Mouse (Mus musculus) v-Abl transformed pro-B cells (cell line): ENCODE results near the gene Adam1a.
"Not testable (repeated sequence)": the region's sequence is repeated elsewhere in the genome, so short reads cannot be mapped to it uniquely, and the experiment has no call there.

Experiments used
- in situ Hi-C, 2 experiments: fragments of 400-800 bp; cut with MboI; formaldehyde crosslinking; loops; one replicate each; pipeline ENCODE4 v1.15.1; 2025; ENCODE audit not compliant: unreplicated experiment in 2 of 2

Gene Adam1a

DNA sequence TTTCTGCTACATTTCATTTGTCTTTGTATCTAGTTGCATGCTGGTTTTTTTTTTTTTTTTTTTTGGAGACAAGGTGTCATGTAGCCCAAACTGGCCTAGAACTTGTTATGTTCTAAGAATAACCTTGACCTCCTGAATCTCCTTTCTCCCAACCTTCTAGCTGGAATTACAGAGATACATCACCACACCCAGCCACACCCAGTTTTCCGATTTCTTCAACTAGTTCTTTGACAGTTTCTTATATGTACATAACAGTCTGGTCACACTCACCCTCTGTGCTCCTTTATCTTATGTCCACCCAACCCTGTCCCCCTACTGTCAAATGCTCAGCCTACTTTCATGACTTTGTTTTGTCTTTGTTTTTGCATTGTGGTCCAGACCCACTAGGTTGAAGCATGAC, 38.4 kb downstream of the Adam1a start:
- in situ Hi-C loops: no loop called here

DNA sequence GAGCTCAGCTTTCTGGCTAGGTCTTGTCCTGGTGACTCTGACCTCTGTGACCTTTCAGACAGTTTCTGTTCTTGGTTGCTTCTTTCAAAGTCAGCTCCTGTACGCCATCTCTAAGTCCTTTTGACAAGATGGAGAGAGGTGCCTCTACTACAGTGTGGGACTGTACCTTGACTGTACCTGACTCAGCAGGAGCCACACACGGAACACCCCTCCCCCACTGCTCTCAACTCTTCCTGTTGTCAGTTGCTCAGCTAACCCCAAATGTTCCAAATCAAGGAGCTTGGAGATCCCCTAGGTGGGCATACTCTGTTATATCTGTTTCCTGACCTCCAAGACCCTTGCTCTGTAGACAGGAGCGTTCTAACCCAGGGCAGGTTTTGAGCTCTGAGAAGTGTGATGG, 42.1 kb downstream of the Adam1a start, which contains the start of gene Adam1b:
Gene Adam1b (minus strand): TSS at position 205 of the 400 bp plus-strand sequence.
- in situ Hi-C loops: no loop called here

DNA sequence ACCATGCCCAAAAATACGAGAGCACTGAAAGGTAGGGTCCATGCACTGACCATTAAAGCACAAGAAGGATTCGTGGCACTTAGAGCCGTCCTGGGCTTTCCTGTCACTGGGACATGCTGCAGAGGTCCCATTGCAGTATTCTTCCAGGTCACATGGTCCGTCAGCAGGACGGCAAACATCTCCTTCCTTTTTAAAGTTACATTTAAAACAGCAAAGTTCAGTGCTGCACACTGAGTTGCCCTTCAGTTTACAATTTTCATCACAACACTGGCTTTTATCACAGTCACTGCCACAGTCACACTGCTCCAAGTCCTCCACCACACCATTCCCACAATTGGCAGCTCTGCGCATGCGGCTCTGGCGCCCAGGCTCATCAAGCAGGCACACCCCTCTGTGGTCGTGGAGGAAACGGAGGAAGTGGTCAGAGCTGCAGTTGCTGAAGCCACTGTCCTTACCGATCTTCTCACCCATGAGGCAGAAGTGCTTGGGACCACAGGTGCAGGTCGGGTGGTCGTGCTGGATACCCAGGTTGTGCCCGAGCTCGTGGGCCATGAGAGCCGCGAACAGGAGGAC, 43.8 kb downstream of the Adam1a start:
- in situ Hi-C loops: not testable (repeated sequence)

DNA sequence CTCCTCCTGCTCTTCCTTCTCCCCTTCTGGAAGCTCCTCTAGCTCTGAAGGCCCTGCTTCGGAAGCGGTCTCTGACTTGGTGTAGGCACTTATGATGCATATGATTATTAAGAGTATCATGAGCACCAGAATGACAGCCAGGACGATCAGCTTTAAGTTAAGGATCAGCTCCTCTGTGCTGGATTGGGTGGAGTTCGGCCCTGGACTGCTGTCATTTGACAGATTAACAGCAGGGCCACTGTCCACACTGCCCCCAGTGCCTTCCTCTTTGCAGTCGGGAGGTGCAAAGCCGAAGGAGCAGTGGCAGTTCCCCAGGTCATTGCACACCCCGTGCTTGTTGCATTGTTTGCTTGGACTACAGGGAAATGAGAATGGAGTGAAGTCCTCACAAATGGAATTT, 44.6 kb downstream of the Adam1a start:
- in situ Hi-C loops: no loop called here

DNA sequence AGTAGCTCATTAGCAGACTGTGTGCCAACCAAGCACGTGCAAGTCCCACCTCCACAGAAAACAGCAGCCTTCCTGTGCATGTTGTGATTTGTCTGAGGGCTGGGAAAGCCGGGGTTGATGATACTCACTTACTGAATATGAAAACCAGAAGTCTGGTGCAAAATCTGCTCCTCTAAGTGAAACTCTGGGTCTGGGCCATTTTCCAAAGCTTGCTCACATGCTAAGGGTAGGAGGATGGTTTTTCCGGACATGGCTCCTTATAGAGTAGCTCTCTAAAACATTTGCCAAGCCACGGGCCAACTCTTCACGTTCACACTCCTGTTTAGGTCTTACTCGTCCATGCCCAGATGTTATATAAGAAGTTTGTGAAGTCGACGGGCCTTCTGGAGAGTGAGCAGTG, 52.0 kb downstream of the Adam1a start:
- in situ Hi-C loops: loop anchor here in 1 of 2 experiments (25.0 kb wide), 1 partner anchor 569 kb away; the partner anchor contains the start of gene Cux2

DNA sequence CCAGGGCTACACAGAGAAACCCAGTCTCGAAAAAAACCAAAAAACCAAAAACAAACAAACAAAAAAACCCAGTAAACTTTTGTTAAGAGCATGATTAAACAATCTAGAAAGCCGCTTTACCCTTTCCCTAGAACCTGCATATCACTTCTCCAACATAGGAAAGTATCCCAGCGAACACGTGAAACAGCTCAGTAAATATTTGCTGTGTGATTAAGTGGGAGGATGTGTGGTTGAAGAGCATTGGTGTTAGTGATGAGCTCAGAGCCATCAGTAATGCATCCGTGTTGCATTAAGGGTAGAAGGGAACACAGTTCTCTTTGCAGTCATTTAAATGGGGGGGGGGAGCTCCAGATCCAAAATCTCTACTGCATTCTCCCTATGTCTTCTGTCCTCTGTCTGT, 60.5 kb downstream of the Adam1a start:
- in situ Hi-C loops: loop anchor here in 1 of 2 experiments (25.0 kb wide), 1 partner anchor 578 kb away; the partner anchor contains the start of gene Cux2

DNA sequence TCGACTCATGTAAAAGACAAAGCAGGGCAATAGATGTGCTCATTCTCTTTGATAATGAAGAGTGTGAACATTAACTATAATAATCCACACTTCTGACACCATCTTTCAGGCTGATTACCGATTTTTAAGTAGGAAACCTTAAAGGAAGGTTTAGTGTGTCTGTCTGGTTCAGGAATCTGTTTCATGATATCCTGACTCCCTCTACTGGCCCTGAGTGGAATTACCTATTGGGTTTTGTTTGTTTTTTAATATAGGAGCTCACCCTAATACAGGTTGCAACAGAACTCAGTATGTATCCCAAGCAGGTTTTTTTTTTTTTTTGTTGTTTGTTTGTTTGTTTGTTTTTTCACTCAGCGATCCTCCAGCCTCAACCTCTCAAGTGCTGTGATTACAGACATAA, 67.6 kb downstream of the Adam1a start:
- in situ Hi-C loops: loop anchor here (5.0 to 25.0 kb wide), 3 partner anchors 35 to 585 kb away; partner anchors contain the start of genes Cux2 (in 1 of the 2) and Rpl6 (in 1 of the 2)

DNA sequence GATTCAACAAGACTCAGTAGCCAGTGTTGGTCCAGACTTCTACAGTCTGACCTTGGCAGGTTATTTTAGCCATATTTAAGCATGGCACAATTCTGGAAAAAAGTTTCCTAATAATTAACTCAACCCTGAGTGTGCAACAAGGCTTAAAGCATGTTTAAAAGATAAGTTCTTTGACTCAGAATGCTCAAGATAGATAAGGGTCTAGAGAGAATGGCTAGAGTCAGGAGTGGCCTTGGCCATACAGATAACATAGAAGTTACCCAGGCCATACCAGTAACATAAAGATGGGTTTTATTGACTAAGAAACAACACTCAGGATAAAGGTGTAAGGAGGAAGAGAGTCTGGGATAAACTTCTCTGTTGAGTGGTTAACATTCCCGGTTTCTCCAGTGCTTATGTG, 69.2 kb downstream of the Adam1a start:
- in situ Hi-C loops: loop anchor here (5.0 to 25.0 kb wide), 3 partner anchors 34 to 586 kb away; partner anchors contain the start of genes Cux2 (in 1 of the 2) and Rpl6 (in 1 of the 2)

DNA sequence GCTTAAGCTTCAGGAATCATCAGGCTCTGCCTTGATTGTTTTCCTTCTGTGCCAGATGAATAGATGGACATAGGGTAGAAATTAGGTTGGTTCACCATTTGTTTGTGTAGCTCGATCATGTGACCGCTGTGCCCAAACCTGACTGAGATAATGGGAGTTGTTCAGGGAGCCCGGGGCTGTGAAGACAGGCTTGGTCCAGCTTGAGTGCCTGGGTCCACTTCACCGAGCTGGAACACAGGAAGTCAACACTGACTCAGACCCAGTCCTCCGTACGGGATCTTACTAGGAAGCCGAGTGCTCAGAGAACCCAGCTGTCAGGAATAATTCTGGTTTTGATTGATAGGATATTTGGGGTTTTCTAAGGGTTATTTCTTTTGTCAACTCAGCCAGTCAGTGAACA, 70.7 kb downstream of the Adam1a start:
- in situ Hi-C loops: loop anchor here (5.0 to 25.0 kb wide), 3 partner anchors 32 to 588 kb away; partner anchors contain the start of genes Cux2 (in 1 of the 2) and Rpl6 (in 1 of the 2)

DNA sequence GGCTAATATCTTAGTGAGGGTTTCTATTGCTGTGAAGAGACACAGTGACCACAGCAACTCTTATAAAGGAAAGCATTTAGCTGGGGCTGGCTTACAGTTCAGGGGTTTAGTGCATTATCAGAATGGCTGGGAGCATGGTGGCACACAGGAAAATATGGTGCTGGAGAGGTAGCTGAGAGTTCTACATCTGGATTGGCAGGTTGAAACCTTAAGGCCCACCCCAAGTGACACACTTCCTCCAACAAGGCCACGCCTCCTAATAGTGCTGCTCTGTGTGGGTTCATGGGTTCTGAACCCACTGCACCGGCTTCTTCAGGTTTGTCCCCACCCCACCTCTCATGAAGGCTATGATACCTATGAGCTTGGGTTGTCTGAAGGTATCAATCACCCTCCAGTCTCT, 72.9 kb downstream of the Adam1a start:
- in situ Hi-C loops: loop anchor here in 1 of 2 experiments (10.0 kb wide), 1 partner anchor 268 kb away; the partner anchor contains the start of gene Rpl6

DNA sequence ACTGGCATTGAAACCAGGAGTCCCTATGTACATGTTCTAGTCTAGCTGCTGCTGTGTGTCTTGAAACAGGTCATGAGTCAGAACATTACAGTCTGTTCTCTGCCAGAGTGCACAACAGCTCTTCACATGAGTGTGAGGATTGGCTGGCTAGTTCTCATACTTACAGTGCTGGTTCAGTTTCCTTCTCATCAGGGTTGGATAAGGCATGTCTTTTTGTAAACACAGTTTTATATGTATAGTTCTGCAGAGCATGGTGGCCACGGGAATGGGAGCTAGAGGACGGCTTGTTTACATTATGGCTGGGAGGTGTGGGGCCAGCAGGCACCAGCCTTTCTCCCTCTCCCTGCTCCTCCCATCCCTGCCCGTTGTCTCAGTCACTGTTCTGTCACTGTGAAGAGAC, 75.7 kb downstream of the Adam1a start:
- in situ Hi-C loops: no loop called here
